ENCODE assay signal across 26 mouse cellular contexts in genomic region chr4:32489186-32489585, GRCm38 (mm10).
"Had no signal": no experiment of that assay in that cellular context is flagged by ENCODE, and none has a peak within 500 bp of the region (broad histone marks: within the 10 kb centered on the region; RNA-seq: fewer than 3 reads in every experiment).

No protein-coding gene starts in this region.

- DNase-seq: gastrocnemius, adult 2 months; gastrocnemius, postnatal 10 days; gastrocnemius, postnatal 25 days; heart, adult 18-20 months; heart, postnatal 10 days; heart, postnatal 4 days; kidney, adult 18-20 months; kidney, adult 8-10 months; kidney, postnatal 10 days; kidney, postnatal 25 days; kidney, postnatal 4 days; layer of hippocampus, postnatal 36 days; left cerebral cortex, postnatal 4 days had no signal

- H3K9ac ChIP-seq: heart, embryonic 12.5 days; hindbrain, embryonic 12.5 days; hindbrain, embryonic 14.5 days; intestine, embryonic 15.5 days; limb, embryonic 13.5 days; limb, embryonic 15.5 days; liver, embryonic 12.5 days had no signal

- H3K4me2 ChIP-seq: heart, embryonic 12.5 days; hindbrain, embryonic 12.5 days; hindbrain, embryonic 14.5 days; intestine, embryonic 15.5 days; limb, embryonic 13.5 days; limb, embryonic 15.5 days; liver, embryonic 12.5 days had no signal

- H3K9me3 ChIP-seq: heart, embryonic 10.5 days; heart, embryonic 12.5 days; hindbrain, embryonic 10.5 days; hindbrain, embryonic 12.5 days; intestine, embryonic 15.5 days; limb, embryonic 13.5 days; limb, embryonic 15.5 days; liver, embryonic 12.5 days had no signal

- H3K27ac ChIP-seq: gastrocnemius, adult 2 months; heart, embryonic 10.5 days; hindbrain, embryonic 10.5 days; hindbrain, embryonic 12.5 days; hindbrain, embryonic 14.5 days; intestine, embryonic 15.5 days; layer of hippocampus, adult 2 months; limb, embryonic 13.5 days; limb, embryonic 15.5 days; liver, embryonic 12.5 days had no signal

- H3K4me1 ChIP-seq: liver, embryonic 12.5 days had no signal

- H3K27me3 ChIP-seq: heart, embryonic 12.5 days; hindbrain, embryonic 12.5 days; intestine, embryonic 15.5 days; limb, embryonic 13.5 days; limb, embryonic 15.5 days; liver, embryonic 12.5 days had no signal

- H3K4me3 ChIP-seq: gastrocnemius, adult 2 months; heart, embryonic 10.5 days; heart, embryonic 12.5 days; hindbrain, embryonic 10.5 days; hindbrain, embryonic 12.5 days; intestine, embryonic 15.5 days; layer of hippocampus, adult 2 months; limb, embryonic 13.5 days; limb, embryonic 15.5 days; liver, embryonic 12.5 days had no signal

- ATAC-seq: hindbrain, embryonic 16.5 days; inflammation-experienced regulatory T-cells, adult 6 months; intestine, embryonic 15.5 days; intestine, postnatal 0 days; liver, embryonic 12.5 days had no signal

- H3K36me3 ChIP-seq: heart, embryonic 10.5 days; heart, embryonic 12.5 days; hindbrain, embryonic 10.5 days; hindbrain, embryonic 12.5 days; intestine, embryonic 15.5 days; limb, embryonic 13.5 days; limb, embryonic 15.5 days; liver, embryonic 12.5 days had no signal
